Comparison of ENCODE assay signal across 16 mouse cellular contexts in the genomic region with DNA sequence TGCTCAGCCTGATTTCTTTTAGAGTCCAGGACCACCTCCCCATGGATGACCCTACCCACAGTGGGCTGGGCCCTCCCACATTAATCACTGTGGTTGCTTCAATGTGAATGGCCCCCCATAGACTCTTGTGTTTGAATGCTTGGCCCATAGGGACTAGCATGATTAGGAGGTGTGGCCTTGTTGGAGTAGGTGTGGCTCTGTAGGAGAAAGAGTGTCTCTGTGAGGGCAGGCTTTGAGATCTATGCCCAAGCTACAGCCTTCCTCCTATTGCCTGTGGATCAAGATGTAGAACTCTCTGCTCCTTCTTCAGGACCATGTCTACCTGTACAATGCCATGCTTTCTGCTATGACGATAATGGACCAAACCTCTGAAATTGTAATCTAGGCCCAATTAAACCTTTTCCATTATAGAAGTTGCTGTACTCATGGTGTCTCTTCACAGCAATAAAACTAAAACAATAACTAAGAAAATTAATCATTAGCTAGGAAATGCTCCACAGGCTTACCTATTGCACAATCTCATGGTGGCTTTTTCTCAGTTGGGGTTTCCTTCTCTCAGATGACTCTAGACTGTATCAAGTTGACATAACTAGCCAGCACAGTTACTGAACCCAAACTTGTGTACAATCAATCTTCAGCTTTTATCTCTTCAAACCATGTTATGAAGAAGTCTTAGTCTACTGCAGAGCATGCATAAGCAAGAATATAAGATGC.
"Had no signal": no experiment of that assay in that cellular context is flagged by ENCODE, and none has a peak within 500 bp of the region (broad histone marks: within the 10 kb centered on the region; RNA-seq: fewer than 3 reads in every experiment).

No protein-coding gene starts in this region.

- H3K9ac ChIP-seq: liver, embryonic 15.5 days; lung, embryonic 15.5 days had no signal

- H3K36me3 ChIP-seq: liver, embryonic 15.5 days; lung, embryonic 15.5 days had no signal

- H3K27me3 ChIP-seq: liver, embryonic 15.5 days; lung, embryonic 15.5 days; megakaryocyte, embryonic 14.5 days had no signal

- H3K9me3 ChIP-seq: liver, embryonic 15.5 days; lung, embryonic 15.5 days; megakaryocyte, embryonic 14.5 days had no signal

- H3K4me3 ChIP-seq: left cerebral cortex, adult 2 months; liver, embryonic 15.5 days; lung, embryonic 15.5 days; megakaryocyte, embryonic 14.5 days had no signal

- DNase-seq: kidney, postnatal 36 days; layer of hippocampus, postnatal 36 days; lung, adult 18-20 months; lung, postnatal 10 days; lung, postnatal 36 days; midbrain, embryonic 14.5 days; thymus, adult 18-20 months; thymus, postnatal 14 days; thymus, postnatal 4 days had no signal

- H3K4me2 ChIP-seq: liver, embryonic 11.5 days; liver, embryonic 15.5 days; lung, embryonic 15.5 days; midbrain, embryonic 11.5 days had no signal

- H3K4me1 ChIP-seq: liver, embryonic 15.5 days; lung, embryonic 15.5 days; megakaryocyte, embryonic 14.5 days had no signal

- H3K27ac ChIP-seq: kidney, postnatal 0 days; left cerebral cortex, adult 2 months; liver, embryonic 15.5 days; lung, embryonic 15.5 days had no signal
